Mouse (Mus musculus): ENCODE measurements at regions not wholly inside any gene's neighbourhood (a gene's known extent, or its start where the extent isn't known, plus 50 kb on each side); places are given as distances from the start of the nearest gene placed in this dataset.

DNA sequence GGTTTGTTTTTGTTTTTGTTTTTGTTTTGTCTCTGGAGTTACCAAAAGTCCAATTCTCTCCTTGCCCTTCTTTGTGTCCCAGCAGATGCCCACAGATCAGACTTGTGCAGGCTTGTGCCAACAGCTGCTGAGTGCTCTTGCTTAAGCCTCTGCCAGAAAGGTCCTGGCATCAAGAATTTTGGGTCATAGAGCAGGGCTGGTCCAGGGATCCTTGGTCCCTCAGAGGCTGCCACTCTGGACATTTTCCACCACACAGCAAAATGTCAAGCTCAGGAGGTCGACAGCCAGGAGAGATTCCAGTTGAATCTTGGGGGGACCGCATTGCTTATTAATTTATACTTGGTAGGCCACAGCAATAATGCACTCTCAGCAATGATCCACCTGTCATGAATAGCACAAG, 151.9 kb upstream of the Pld5 start:
- no peaks in the 10 kb centered on the region for H3K36me3 ChIP-seq (ENCODE audit: control insufficient read depth, insufficient read depth, low read length)
- WGBS: 66% methylated on average over 2 of the region's 2 CpGs
- no peaks in the 10 kb centered on the region for H3K79me2 ChIP-seq (ENCODE audit: control insufficient read depth, insufficient read depth, low read length)
- no peak for TF ChIP-seq POLR2A (IDR thresholded peaks at IDR 0.05; ENCODE audit: extremely low read depth, insufficient read depth, low read length)
- H3K9ac ChIP-seq (ENCODE audit: low read depth, low read length): no peak overlapping the region
- DNase-seq (ENCODE audit: extremely low read depth, low read depth, low spot score): no peak
- H3K27ac ChIP-seq (replicated peaks; ENCODE audit: insufficient read depth, low read depth, low read length): no peak overlapping the region
- H3K27me3 ChIP-seq (ENCODE audit: control insufficient read depth, insufficient read depth, low read length): no peaks in the 10 kb centered on the region
- H3K4me3 ChIP-seq (ENCODE audit: insufficient read depth, low read depth, low read length): no peak overlapping the region
- no peaks in the 10 kb centered on the region for H3K4me1 ChIP-seq (ENCODE audit: control insufficient read depth, insufficient read depth, low read length)

DNA sequence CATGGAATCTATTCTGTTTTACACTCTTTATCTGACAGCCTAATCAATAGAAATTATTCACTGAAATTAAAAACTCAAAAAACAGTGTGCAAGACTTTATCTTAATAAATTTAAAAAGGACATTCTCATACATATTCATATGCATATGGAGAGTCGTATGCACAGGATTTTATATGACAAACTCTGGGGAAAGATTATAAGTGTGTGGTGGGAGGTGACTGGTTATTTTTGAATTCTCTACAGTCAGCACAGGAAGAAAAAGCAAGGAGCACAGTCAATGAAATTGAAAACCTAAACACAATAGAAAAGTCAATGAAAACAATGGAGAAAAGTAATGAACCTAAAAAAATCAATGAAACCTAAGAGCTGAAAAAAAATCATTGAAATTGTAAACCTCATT, 142.1 kb upstream of the Pld5 start:
- TF ChIP-seq CTCF (IDR thresholded peaks at IDR 0.05; ENCODE audit: low read depth, low read length) (no peak), POLR2A (IDR thresholded peaks at IDR 0.05; ENCODE audit: extremely low read depth, insufficient read depth, low read length) (no peak)
- WGBS: 81% methylated on average over 1 of the region's 1 CpGs
- no peaks in the 10 kb centered on the region for H3K27me3 ChIP-seq (ENCODE audit: control insufficient read depth, insufficient read depth, low read length)

DNA sequence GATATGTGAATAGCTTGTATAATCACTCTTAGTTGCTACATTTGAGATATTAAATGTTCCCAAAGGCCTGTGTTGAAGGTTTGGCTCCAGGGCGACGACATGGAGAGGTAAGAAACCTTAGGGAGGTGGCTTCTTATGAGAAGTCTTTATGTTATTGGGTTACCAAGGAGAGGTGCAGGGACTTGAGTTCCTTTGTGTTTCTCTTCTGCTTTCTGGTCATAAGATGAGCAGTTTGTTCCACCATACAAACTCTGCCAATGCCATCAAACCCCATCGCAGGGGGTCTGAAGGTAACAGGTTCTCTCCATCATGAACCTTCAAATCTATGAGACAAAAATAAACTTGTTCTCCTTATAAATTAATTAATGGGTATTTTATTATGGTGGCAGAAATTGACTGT, 129.0 kb upstream of the Pld5 start:
- Histone ChIP-seq H3K36me3 (ENCODE audit: control insufficient read depth, insufficient read depth, low read length) (no peaks in the 10 kb centered on the region), H3K9ac (ENCODE audit: low read depth, low read length) (no peak overlapping the region), H3K4me1 (ENCODE audit: control insufficient read depth, insufficient read depth, low read length) (no peaks in the 10 kb centered on the region), H3K27me3 (ENCODE audit: control insufficient read depth, insufficient read depth, low read length) (no peaks in the 10 kb centered on the region), H3K79me2 (ENCODE audit: control insufficient read depth, insufficient read depth, low read length) (no peaks in the 10 kb centered on the region), H3K4me3 (ENCODE audit: insufficient read depth, low read depth, low read length) (no peak overlapping the region), H3K27ac (replicated peaks; ENCODE audit: insufficient read depth, low read depth, low read length) (no peak overlapping the region)
- DNase-seq (ENCODE audit: extremely low read depth, low read depth, low spot score): no peak
- WGBS: 81% methylated on average over 3 of the region's 3 CpGs
- TF ChIP-seq CTCF (IDR thresholded peaks at IDR 0.05; ENCODE audit: low read depth, low read length): no peak
- TF ChIP-seq POLR2A (IDR thresholded peaks at IDR 0.05; ENCODE audit: extremely low read depth, insufficient read depth, low read length): no peak

More for the DNA sequence above, 142.1 kb upstream of the Pld5 start:
- Histone ChIP-seq H3K4me1 (ENCODE audit: control insufficient read depth, insufficient read depth, low read length) (no peaks in the 10 kb centered on the region), H3K36me3 (ENCODE audit: control insufficient read depth, insufficient read depth, low read length) (no peaks in the 10 kb centered on the region), H3K27ac (replicated peaks; ENCODE audit: insufficient read depth, low read depth, low read length) (no peak overlapping the region), H3K79me2 (ENCODE audit: control insufficient read depth, insufficient read depth, low read length) (no peaks in the 10 kb centered on the region), H3K4me3 (ENCODE audit: insufficient read depth, low read depth, low read length) (no peak overlapping the region), H3K9ac (ENCODE audit: low read depth, low read length) (no peak overlapping the region)
- DNase-seq (ENCODE audit: extremely low read depth, low read depth, low spot score): no peak

DNA sequence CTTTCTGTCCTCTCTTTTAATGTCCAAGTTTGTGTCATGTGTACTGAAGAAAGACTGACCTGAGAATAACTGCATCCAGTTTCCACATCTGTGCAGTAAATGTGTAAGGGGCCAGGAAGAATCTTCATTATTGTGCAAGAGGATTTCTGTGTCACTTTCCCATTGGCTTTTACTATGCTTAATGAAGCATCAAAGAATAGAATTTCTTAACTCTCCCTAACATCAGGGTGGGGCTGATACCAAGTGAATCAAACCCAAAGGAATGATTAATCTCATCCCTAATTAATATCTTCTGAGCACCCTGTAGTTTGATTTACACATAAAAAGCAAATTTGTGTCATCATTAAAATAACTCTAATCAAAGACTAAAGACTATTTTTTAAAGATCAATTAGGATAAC, 104.5 kb upstream of the Pld5 start:
- Histone ChIP-seq H3K27me3 (ENCODE audit: control insufficient read depth, insufficient read depth, low read length) (no peaks in the 10 kb centered on the region), H3K4me1 (ENCODE audit: control insufficient read depth, insufficient read depth, low read length) (no peaks in the 10 kb centered on the region), H3K4me3 (ENCODE audit: insufficient read depth, low read depth, low read length) (no peak overlapping the region), H3K27ac (replicated peaks; ENCODE audit: insufficient read depth, low read depth, low read length) (no peak overlapping the region), H3K9ac (ENCODE audit: low read depth, low read length) (no peak overlapping the region), H3K79me2 (ENCODE audit: control insufficient read depth, insufficient read depth, low read length) (no peaks in the 10 kb centered on the region), H3K36me3 (ENCODE audit: control insufficient read depth, insufficient read depth, low read length) (no peaks in the 10 kb centered on the region)
- no peak for DNase-seq (ENCODE audit: extremely low read depth, low read depth, low spot score)
- TF ChIP-seq CTCF (IDR thresholded peaks at IDR 0.05; ENCODE audit: low read depth, low read length) (no peak), POLR2A (IDR thresholded peaks at IDR 0.05; ENCODE audit: extremely low read depth, insufficient read depth, low read length) (no peak)

DNA sequence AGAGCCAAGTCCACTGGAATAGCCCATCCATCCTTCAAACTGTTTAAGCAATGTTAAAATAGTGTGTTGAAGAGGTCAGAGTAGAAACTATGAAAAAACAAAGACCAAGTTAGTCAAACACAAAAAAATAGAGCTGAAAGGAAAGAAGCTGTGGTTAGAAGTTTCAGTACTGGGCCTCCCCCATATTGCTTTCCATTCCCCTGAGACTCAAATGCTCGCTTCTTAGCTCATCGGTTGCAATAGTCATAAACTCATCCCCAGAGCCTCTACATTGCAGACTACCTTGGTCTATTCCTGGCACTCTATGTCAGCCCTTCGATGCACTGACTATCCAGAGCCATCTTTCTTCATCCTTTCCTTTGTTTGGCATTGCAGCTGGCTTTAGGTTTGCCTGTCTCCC, 91.8 kb upstream of the Pld5 start:
- WGBS: 81% methylated on average over 3 of the region's 3 CpGs
- Histone ChIP-seq H3K4me3 (ENCODE audit: insufficient read depth, low read depth, low read length) (no peak overlapping the region), H3K36me3 (ENCODE audit: control insufficient read depth, insufficient read depth, low read length) (no peaks in the 10 kb centered on the region), H3K27me3 (ENCODE audit: control insufficient read depth, insufficient read depth, low read length) (no peaks in the 10 kb centered on the region), H3K9ac (ENCODE audit: low read depth, low read length) (no peak overlapping the region), H3K79me2 (ENCODE audit: control insufficient read depth, insufficient read depth, low read length) (no peaks in the 10 kb centered on the region), H3K27ac (replicated peaks; ENCODE audit: insufficient read depth, low read depth, low read length) (no peak overlapping the region), H3K4me1 (ENCODE audit: control insufficient read depth, insufficient read depth, low read length) (no peaks in the 10 kb centered on the region)
- TF ChIP-seq POLR2A (IDR thresholded peaks at IDR 0.05; ENCODE audit: extremely low read depth, insufficient read depth, low read length) (no peak), CTCF (IDR thresholded peaks at IDR 0.05; ENCODE audit: low read depth, low read length) (no peak)
- DNase-seq (ENCODE audit: extremely low read depth, low read depth, low spot score): no peak

DNA sequence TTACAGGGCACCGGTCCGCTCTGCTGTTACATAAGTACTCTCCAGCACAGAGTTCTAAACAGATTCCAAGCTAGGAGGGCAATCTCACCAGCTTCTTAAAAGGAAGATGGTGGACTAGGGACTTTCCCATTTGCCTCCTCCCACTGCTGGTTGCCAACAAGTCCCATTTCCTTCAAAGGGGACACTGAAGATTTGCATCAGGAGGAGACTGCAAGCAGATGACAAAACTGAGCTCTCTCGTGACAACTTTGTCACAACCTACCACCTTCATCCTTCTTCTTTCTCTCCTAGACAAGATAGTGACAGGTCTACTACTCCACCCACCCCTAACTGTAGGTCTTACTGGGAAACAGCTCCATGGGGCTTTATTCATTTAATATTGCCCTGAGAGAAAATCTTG, 85.8 kb upstream of the Pld5 start:
- Histone ChIP-seq H3K27ac (replicated peaks; ENCODE audit: insufficient read depth, low read depth, low read length) (no peak overlapping the region), H3K36me3 (ENCODE audit: control insufficient read depth, insufficient read depth, low read length) (no peaks in the 10 kb centered on the region), H3K9ac (ENCODE audit: low read depth, low read length) (no peak overlapping the region), H3K4me3 (ENCODE audit: insufficient read depth, low read depth, low read length) (no peak overlapping the region), H3K4me1 (ENCODE audit: control insufficient read depth, insufficient read depth, low read length) (no peaks in the 10 kb centered on the region), H3K79me2 (ENCODE audit: control insufficient read depth, insufficient read depth, low read length) (no peaks in the 10 kb centered on the region), H3K27me3 (ENCODE audit: control insufficient read depth, insufficient read depth, low read length) (no peaks in the 10 kb centered on the region)
- 87% methylated on average over 3 of the region's 3 CpGs for WGBS
- no peak for DNase-seq (ENCODE audit: extremely low read depth, low read depth, low spot score)
- TF ChIP-seq POLR2A (IDR thresholded peaks at IDR 0.05; ENCODE audit: extremely low read depth, insufficient read depth, low read length): no peak
- no peak for TF ChIP-seq CTCF (IDR thresholded peaks at IDR 0.05; ENCODE audit: low read depth, low read length)
